In genomic region chr19:4214771-4215450, GRCm38 (mm10) we compare ENCODE assay signal across 9 mouse cellular contexts. TPM values are rescaled to one million over a fixed set of nuclear protein-coding genes. Genes with fewer than 3 reads are reported as not detected.
A peak's percentile ranks its signal among the peaks of the same experiment; 100 is the strongest.
DNase-seq lines count a peak whose midpoint lies in the region; ATAC-seq and TF ChIP-seq lines count a peak whose summit lies in the region.
"Had no signal": no experiment of that assay in that cellular context is flagged by ENCODE, and none has a peak within 500 bp of the region (broad histone marks: within the 10 kb centered on the region; RNA-seq: fewer than 3 reads in every experiment).

No protein-coding gene starts in this region.

- H3K27ac ChIP-seq in forebrain, embryonic 14.5 days (ENCODE audit: low read depth, low read length): no peak overlapping the region
- H3K27ac ChIP-seq in kidney, embryonic 16.5 days (ENCODE audit: low read length): peak overlapping the region; percentile 97

- peak overlapping the region; percentile 94 for H3K4me2 ChIP-seq in forebrain, embryonic 14.5 days (ENCODE audit: low read length)
- H3K4me2 ChIP-seq in kidney, embryonic 16.5 days (replicated peaks; ENCODE audit: low read depth, low read length): peak overlapping the region; percentile 91

- no peak for TF ChIP-seq CTCF in G1E (IDR thresholded peaks at IDR 0.05; ENCODE audit: low read depth, low read length)

- DNase-seq in CD4-positive, CD25-positive, alpha-beta regulatory T cell, adult 2 months (ENCODE audit: low read depth, low spot score): peak; percentile 58
- DNase-seq in G1E (ENCODE audit: low spot score): no peak
- DNase-seq in forebrain, embryonic 14.5 days (ENCODE audit: low spot score): no peak
- DNase-seq in left cerebral cortex, postnatal 25 days (ENCODE audit: low spot score in 2 of 2): no peak
- no peak for DNase-seq in urinary bladder, postnatal 25 days (ENCODE audit: low spot score)

- H3K4me3 ChIP-seq in G1E (ENCODE audit: low read depth, low read length): peak overlapping the region; percentile 60; the same call in 1 of the 2 replicates
- peak overlapping the region; percentile 51 for H3K4me3 ChIP-seq in forebrain, embryonic 14.5 days (ENCODE audit: low read depth, low read length)
- peak overlapping the region; percentile 83 for H3K4me3 ChIP-seq in kidney, embryonic 16.5 days (ENCODE audit: low read length)
- peak overlapping the region; percentile 89 for H3K4me3 ChIP-seq in megakaryocyte, embryonic 14.5 days (replicated peaks)

- no peaks in the 10 kb centered on the region for H3K9me3 ChIP-seq in G1E (replicated peaks)
- no peaks in the 10 kb centered on the region for H3K9me3 ChIP-seq in forebrain, embryonic 14.5 days (replicated peaks; ENCODE audit: control insufficient read depth, low read length)
- H3K9me3 ChIP-seq in kidney, embryonic 16.5 days (ENCODE audit: low read length): no peaks in the 10 kb centered on the region
- H3K9me3 ChIP-seq in megakaryocyte, embryonic 14.5 days: no peaks in the 10 kb centered on the region

- peaks cover 26% of the 10 kb centered on the region for H3K4me1 ChIP-seq in G1E (ENCODE audit: insufficient read depth, low read depth, low read length)
- H3K4me1 ChIP-seq in forebrain, embryonic 14.5 days (ENCODE audit: control insufficient read depth, insufficient read depth, low read length): peaks cover 15% of the 10 kb centered on the region
- peaks cover 56% of the 10 kb centered on the region for H3K4me1 ChIP-seq in kidney, embryonic 16.5 days (ENCODE audit: insufficient read depth, low read length)
- peaks cover 60% of the 10 kb centered on the region for H3K4me1 ChIP-seq in megakaryocyte, embryonic 14.5 days

- under 1% methylated on average over 51 of the region's 81 CpGs for WGBS in forebrain, embryonic 14.5 days
- WGBS in kidney, embryonic 16.5 days: under 1% methylated on average over 43 of the region's 81 CpGs

- peak overlapping the region; percentile 69 for H3K9ac ChIP-seq in forebrain, embryonic 14.5 days (ENCODE audit: low read length)
- H3K9ac ChIP-seq in kidney, embryonic 16.5 days (replicated peaks; ENCODE audit: low read length): peak overlapping the region; percentile 98

- H3K36me3 ChIP-seq in G1E (replicated peaks): no peaks in the 10 kb centered on the region
- H3K36me3 ChIP-seq in forebrain, embryonic 14.5 days (ENCODE audit: control insufficient read depth, insufficient read depth, low read length): no peaks in the 10 kb centered on the region
- H3K36me3 ChIP-seq in kidney, embryonic 16.5 days (ENCODE audit: insufficient read depth, low read length): no peaks in the 10 kb centered on the region
- H3K36me3 ChIP-seq in megakaryocyte, embryonic 14.5 days (replicated peaks; ENCODE audit: low read length): no peaks in the 10 kb centered on the region

- no peak for ATAC-seq in CD4-positive, CD25-positive, alpha-beta regulatory T cell, adult 4 months
- no peak for ATAC-seq in G1E (ENCODE audit: extremely low read depth, insufficient number of reproducible peaks, low FRiP score, poor library complexity, severe bottlenecking)
- peak; percentile 32; the same call in 1 of the 2 replicates for ATAC-seq in forebrain, embryonic 14.5 days
- peak; percentile 28 for ATAC-seq in kidney, embryonic 16.5 days (ENCODE audit: low FRiP score, low TSS enrichment)

- peaks cover 89% of the 10 kb centered on the region for H3K27me3 ChIP-seq in G1E (ENCODE audit: insufficient read depth, low read length)
- H3K27me3 ChIP-seq in forebrain, embryonic 14.5 days (replicated peaks; ENCODE audit: control insufficient read depth, insufficient read depth, low read length): peaks cover 41% of the 10 kb centered on the region
- no peaks in the 10 kb centered on the region for H3K27me3 ChIP-seq in kidney, embryonic 16.5 days (ENCODE audit: insufficient read depth, low read length)
- peaks cover 97% of the 10 kb centered on the region for H3K27me3 ChIP-seq in megakaryocyte, embryonic 14.5 days (replicated peaks)

- intact Hi-C loops in left cerebral cortex, postnatal 25 days (cut with DNase I): no loop called here

RNA-seq across cellular contexts. Expression of gene AC109138.7, which starts 0.8 kb away (rescaled TPM):
- polyA plus RNA-seq in CD4-positive, CD25-positive, alpha-beta regulatory T cell, adult 4 months (2017; shearing (Covaris generic)): not detected
- total RNA-seq in G1E (2014; fragmentation: Nextera tagmentation): not detected in 2 replicates
- total RNA-seq in G1E (2017): not detected in 2 replicates
- polyA plus RNA-seq in G1E (2012): 35.4 TPM in 1 of 2 replicates, not detected in the other
- not detected in 2 replicates for polyA plus RNA-seq in forebrain, embryonic 14.5 days (2014; fragmentation: Nextera tagmentation; extraction: Ambion mirVana)
- not detected in 2 replicates for polyA plus RNA-seq in kidney, embryonic 16.5 days (2015; fragmentation: Nextera tagmentation; extraction: Ambion mirVana)
- polyA plus RNA-seq in megakaryocyte, embryonic 14.5 days (2012; ENCODE audit: insufficient read depth, low replicate concordance): 8.5 and 73.0 TPM in 2 replicates
- total RNA-seq in left cerebral cortex, postnatal 25 days (2021): not detected
- total RNA-seq: hematopoietic stem cell, adult 5-6 weeks had no signal

RNA-seq across cellular contexts. Expression of gene Clcf1, which starts 0.9 kb away (rescaled TPM):
- polyA plus RNA-seq in CD4-positive, CD25-positive, alpha-beta regulatory T cell, adult 4 months (2017; shearing (Covaris generic)): 10 to 100 TPM; 35.0 to 46.5 TPM
- not detected in 2 replicates for total RNA-seq in G1E (2014; fragmentation: Nextera tagmentation)
- total RNA-seq in G1E (2017): 0.06 and 0.27 TPM in 2 replicates
- not detected in 2 replicates for polyA plus RNA-seq in G1E (2012)
- 0.61 and 0.85 TPM in 2 replicates for polyA plus RNA-seq in forebrain, embryonic 14.5 days (2014; fragmentation: Nextera tagmentation; extraction: Ambion mirVana)
- polyA plus RNA-seq in kidney, embryonic 16.5 days (2015; fragmentation: Nextera tagmentation; extraction: Ambion mirVana): 6.8 and 7.5 TPM in 2 replicates
- polyA plus RNA-seq in megakaryocyte, embryonic 14.5 days (2012; ENCODE audit: insufficient read depth, low replicate concordance): 0.09 and 2.0 TPM in 2 replicates
- 1 to 10 TPM in 1 of 2 experiments, under 1 TPM in 1; 0.96 to 1.2 TPM for total RNA-seq in left cerebral cortex, postnatal 25 days (2021)

RNA-seq across cellular contexts. Expression of gene Rad9a, which starts 13.4 kb away (rescaled TPM):
- polyA plus RNA-seq in CD4-positive, CD25-positive, alpha-beta regulatory T cell, adult 4 months (2017; shearing (Covaris generic)): 10 to 100 TPM; 63.6 to 83.6 TPM
- total RNA-seq in G1E (2014; fragmentation: Nextera tagmentation): 61.9 and 93.9 TPM in 2 replicates
- total RNA-seq in G1E (2017): 27.5 and 29.2 TPM in 2 replicates
- polyA plus RNA-seq in G1E (2012): 31.3 and 33.6 TPM in 2 replicates
- 25.5 and 25.7 TPM in 2 replicates for polyA plus RNA-seq in forebrain, embryonic 14.5 days (2014; fragmentation: Nextera tagmentation; extraction: Ambion mirVana)
- 39.4 and 39.9 TPM in 2 replicates for polyA plus RNA-seq in kidney, embryonic 16.5 days (2015; fragmentation: Nextera tagmentation; extraction: Ambion mirVana)
- 22.1 and 24.3 TPM in 2 replicates for polyA plus RNA-seq in megakaryocyte, embryonic 14.5 days (2012; ENCODE audit: insufficient read depth, low replicate concordance)
- 1 to 10 TPM; 6.9 to 8.0 TPM for total RNA-seq in left cerebral cortex, postnatal 25 days (2021)

RNA-seq across cellular contexts. Expression of gene Pold4, which starts 16.8 kb away (rescaled TPM):
- 100 to 1,000 TPM; 117 to 127 TPM for polyA plus RNA-seq in CD4-positive, CD25-positive, alpha-beta regulatory T cell, adult 4 months (2017; shearing (Covaris generic))
- total RNA-seq in G1E (2014; fragmentation: Nextera tagmentation) (98.6 and 104 TPM in 2 replicates), G1E (2017) (66.2 and 89.1 TPM in 2 replicates)
- polyA plus RNA-seq in G1E (2012): 26.4 and 37.1 TPM in 2 replicates
- 17.6 and 19.0 TPM in 2 replicates for polyA plus RNA-seq in forebrain, embryonic 14.5 days (2014; fragmentation: Nextera tagmentation; extraction: Ambion mirVana)
- 34.2 and 36.3 TPM in 2 replicates for polyA plus RNA-seq in kidney, embryonic 16.5 days (2015; fragmentation: Nextera tagmentation; extraction: Ambion mirVana)
- polyA plus RNA-seq in megakaryocyte, embryonic 14.5 days (2012; ENCODE audit: insufficient read depth, low replicate concordance): 67.5 and 91.7 TPM in 2 replicates
- total RNA-seq in left cerebral cortex, postnatal 25 days (2021): 10 to 100 TPM; 14.0 to 18.6 TPM

RNA-seq across cellular contexts. Expression of gene Ppp1ca, which starts 23.0 kb away (rescaled TPM):
- polyA plus RNA-seq in CD4-positive, CD25-positive, alpha-beta regulatory T cell, adult 4 months (2017; shearing (Covaris generic)): 100 to 1,000 TPM; 835 to 936 TPM
- total RNA-seq in G1E (2014; fragmentation: Nextera tagmentation) (270 and 304 TPM in 2 replicates), G1E (2017) (565 and 679 TPM in 2 replicates)
- 547 and 673 TPM in 2 replicates for polyA plus RNA-seq in G1E (2012)
- polyA plus RNA-seq in forebrain, embryonic 14.5 days (2014; fragmentation: Nextera tagmentation; extraction: Ambion mirVana): 608 and 689 TPM in 2 replicates
- polyA plus RNA-seq in kidney, embryonic 16.5 days (2015; fragmentation: Nextera tagmentation; extraction: Ambion mirVana): 1,050 and 1,120 TPM in 2 replicates
- 268 and 792 TPM in 2 replicates for polyA plus RNA-seq in megakaryocyte, embryonic 14.5 days (2012; ENCODE audit: insufficient read depth, low replicate concordance)
- total RNA-seq in left cerebral cortex, postnatal 25 days (2021): 100 to 1,000 TPM; 318 to 320 TPM

Comparison
In these comparisons a context has a peak if more than half of its experiments do, and no peak if none do; other contexts are left out.
1. ATAC-seq: peak in forebrain, embryonic 14.5 days (single experiment) and kidney, embryonic 16.5 days (single experiment); none in CD4-positive, CD25-positive, alpha-beta regulatory T cell, adult 4 months (single experiment) and G1E (single experiment).
2. Peak in every context shown above with its lines, with median percentiles within 50 percentile points of each other: H3K4me3 ChIP-seq.